Comparison of ENCODE assay signal across 8 mouse cellular contexts in genomic region chr4:21687783-21688702, GRCm38 (mm10). TPM values are rescaled to one million over a fixed set of nuclear protein-coding genes. Genes with fewer than 3 reads are reported as not detected.
DNase-seq lines count a peak whose midpoint lies in the region; ATAC-seq and TF ChIP-seq lines count a peak whose summit lies in the region.

No protein-coding gene starts in this region.

- 5% methylated on average over 51 of the region's 51 CpGs for WGBS in heart, adult 2 months
- 1% methylated on average over 44 of the region's 51 CpGs for WGBS in forebrain, embryonic 14.5 days
- WGBS in limb, embryonic 13.5 days = 2% methylated on average over 45 of the region's 51 CpGs
- WGBS in small intestine, adult 2 months = 6% methylated on average over 51 of the region's 51 CpGs

- DNase-seq in heart, adult 2 months = peak; percentile 12 to 47
- DNase-seq in heart, postnatal 36 days = no peak
- no peak for DNase-seq in ES-E14 (ENCODE audit: low read depth, low spot score)
- DNase-seq in forebrain, embryonic 14.5 days (ENCODE audit: low spot score) = peak; percentile 88
- DNase-seq in urinary bladder, postnatal 10 days (ENCODE audit: low spot score) = no peak
- no peak for DNase-seq in left cerebral cortex, adult 8-10 months (ENCODE audit: low spot score in 2 of 2)

- peak overlapping the region; percentile 54 for H3K4me3 ChIP-seq in heart, adult 2 months
- H3K4me3 ChIP-seq in ES-E14 (ENCODE audit: insufficient read depth in 1 of 2, low read depth in 1 of 2, low read length in 2 of 2, poor library complexity in 1 of 2, severe bottlenecking in 1 of 2) = peak overlapping the region; percentile 56 to 67; a peak in 3 of 4 replicates
- H3K4me3 ChIP-seq in forebrain, embryonic 14.5 days (ENCODE audit: low read depth, low read length) = peak overlapping the region; percentile 41
- H3K4me3 ChIP-seq in limb, embryonic 13.5 days = peak overlapping the region; percentile 49
- peak overlapping the region; percentile 65 for H3K4me3 ChIP-seq in small intestine, adult 2 months (ENCODE audit: low read depth, low read length)

- H3K9ac ChIP-seq in heart, adult 2 months (ENCODE audit: low read depth, low read length) = no peak overlapping the region
- H3K9ac ChIP-seq in ES-E14 (ENCODE audit: insufficient read depth, low read depth, low read length, poor library complexity, severe bottlenecking) = peak overlapping the region; percentile 18; the same call in 1 of the 2 replicates
- H3K9ac ChIP-seq in forebrain, embryonic 14.5 days (ENCODE audit: low read length) = peak overlapping the region; percentile 58
- H3K9ac ChIP-seq in limb, embryonic 13.5 days = peak overlapping the region; percentile 43

- H3K4me1 ChIP-seq in heart, adult 2 months (ENCODE audit: control insufficient read depth, insufficient read depth, low read length) = no peaks in the 10 kb centered on the region
- no peaks in the 10 kb centered on the region for H3K4me1 ChIP-seq in ES-E14 (ENCODE audit: control insufficient read depth in 2 of 2, insufficient read depth in 2 of 2, low read length in 2 of 2, poor library complexity in 1 of 2)
- peaks cover 8% of the 10 kb centered on the region; the same call in 1 of the 2 replicates for H3K4me1 ChIP-seq in forebrain, embryonic 14.5 days (ENCODE audit: control insufficient read depth, insufficient read depth, low read length)
- peaks cover 14% of the 10 kb centered on the region for H3K4me1 ChIP-seq in limb, embryonic 13.5 days
- H3K4me1 ChIP-seq in small intestine, adult 2 months (ENCODE audit: control insufficient read depth, insufficient read depth, insufficient read length, low read length) = peaks cover 6% of the 10 kb centered on the region

- no peak overlapping the region for H3K27ac ChIP-seq in heart, adult 2 months
- H3K27ac ChIP-seq in ES-E14 (ENCODE audit: insufficient read depth, low read depth, low read length, poor library complexity, severe bottlenecking) = no peak overlapping the region
- peak overlapping the region; percentile 77 for H3K27ac ChIP-seq in forebrain, embryonic 14.5 days (ENCODE audit: low read depth, low read length)
- no peak overlapping the region for H3K27ac ChIP-seq in limb, embryonic 13.5 days
- no peak overlapping the region for H3K27ac ChIP-seq in small intestine, adult 2 months (ENCODE audit: insufficient read depth, low read depth, low read length)

- H3K36me3 ChIP-seq in heart, adult 2 months (ENCODE audit: control insufficient read depth, insufficient read depth, low read length) = no peaks in the 10 kb centered on the region
- H3K36me3 ChIP-seq in ES-E14 (ENCODE audit: control insufficient read depth, insufficient read depth, low read length, poor library complexity, severe bottlenecking) = no peaks in the 10 kb centered on the region
- no peaks in the 10 kb centered on the region for H3K36me3 ChIP-seq in forebrain, embryonic 14.5 days (ENCODE audit: control insufficient read depth, insufficient read depth, low read length)
- no peaks in the 10 kb centered on the region for H3K36me3 ChIP-seq in limb, embryonic 13.5 days
- H3K36me3 ChIP-seq in small intestine, adult 2 months (ENCODE audit: control insufficient read depth, insufficient read depth, low read length) = no peaks in the 10 kb centered on the region

- H3K4me2 ChIP-seq in forebrain, embryonic 14.5 days (ENCODE audit: low read length) = peak overlapping the region; percentile 93
- peak overlapping the region; percentile 88 for H3K4me2 ChIP-seq in limb, embryonic 13.5 days (replicated peaks)

- peaks cover 31% of the 10 kb centered on the region for H3K27me3 ChIP-seq in heart, adult 2 months (ENCODE audit: control insufficient read depth, insufficient read depth, low read length)
- H3K27me3 ChIP-seq in forebrain, embryonic 14.5 days (replicated peaks; ENCODE audit: control insufficient read depth, insufficient read depth, low read length) = peaks cover 78% of the 10 kb centered on the region
- H3K27me3 ChIP-seq in limb, embryonic 13.5 days = peaks cover 100% of the 10 kb centered on the region
- peaks cover 66% of the 10 kb centered on the region for H3K27me3 ChIP-seq in small intestine, adult 2 months (ENCODE audit: control insufficient read depth, insufficient read depth, low read length)

- intact Hi-C loops in heart, adult 2 months (cut with DNase I) = no loop called here
- intact Hi-C loops in heart, postnatal 36 days (cut with DNase I) = loop anchor here (10.0 kb wide), 1 partner anchor 797 kb away; the partner anchor contains the start of gene Pou3f2

- TF ChIP-seq EP300 in heart, adult 2 months (IDR thresholded peaks at IDR 0.05; ENCODE audit: insufficient read depth, low read depth, low read length) = no peak

- no peaks in the 10 kb centered on the region for H3K9me3 ChIP-seq in ES-E14 (ENCODE audit: control insufficient read depth, insufficient read depth, low read depth, low read length)
- no peaks in the 10 kb centered on the region for H3K9me3 ChIP-seq in forebrain, embryonic 14.5 days (replicated peaks; ENCODE audit: control insufficient read depth, low read length)
- no peaks in the 10 kb centered on the region for H3K9me3 ChIP-seq in limb, embryonic 13.5 days

- TF ChIP-seq POLR2A in heart, adult 2 months (IDR thresholded peaks at IDR 0.05; ENCODE audit: insufficient read depth, low read depth, low read length) = no peak
- TF ChIP-seq POLR2A in small intestine, adult 2 months (IDR thresholded peaks at IDR 0.05; ENCODE audit: low read depth, low read length) = no peak

- no peak for TF ChIP-seq CTCF in heart, adult 2 months (IDR thresholded peaks at IDR 0.05)
- no peak for TF ChIP-seq CTCF in small intestine, adult 2 months (IDR thresholded peaks at IDR 0.05; ENCODE audit: extremely low read depth, insufficient read length, insufficient replicate concordance, low read depth, low read length)

- in situ Hi-C loops in ES-E14 (cut with MboI; ENCODE audit: low sequenced_read_pairs in 2 of 2, unreplicated experiment in 2 of 2) = loop anchor here in 1 of 2 experiments (10.0 kb wide), 1 partner anchor 807 kb away; no protein-coding TSS in a partner anchor

- H3K79me2 ChIP-seq in heart, adult 2 months (replicated peaks; ENCODE audit: control insufficient read depth, insufficient read depth, low read length) = no peaks in the 10 kb centered on the region

- ATAC-seq in forebrain, embryonic 14.5 days = peak; percentile 84
- ATAC-seq in limb, embryonic 13.5 days (ENCODE audit: low FRiP score, low read depth) = peak; percentile 68

TF ChIP-seq in ES-E14, 5 proteins besides CTCF, POLR2A, EP300 and RAD21:
- no peak for TF ChIP-seq ZNF384 (IDR thresholded peaks at IDR 0.05; ENCODE audit: low read depth, low read length)
- TF ChIP-seq ZC3H11A (IDR thresholded peaks at IDR 0.05; ENCODE audit: borderline replicate concordance, low read depth, low read length) = no peak
- TF ChIP-seq CHD2 (IDR thresholded peaks at IDR 0.05; ENCODE audit: low read depth, low read length) = no peak
- TF ChIP-seq HCFC1 (IDR thresholded peaks at IDR 0.05; ENCODE audit: borderline replicate concordance, insufficient read depth, low read length) = no peak
- no peak for TF ChIP-seq MAFK (IDR thresholded peaks at IDR 0.05; ENCODE audit: insufficient read depth, low read depth, low read length)

RNA-seq across cellular contexts. Expression of gene Prdm13, which starts 2.3 kb away (rescaled TPM):
- not detected for total RNA-seq in heart, adult 2 months (2021)
- not detected in 2 replicates for polyA plus RNA-seq in heart, adult 2 months (2012; rRNA removed)
- total RNA-seq in heart, postnatal 36 days (2021) = not detected
- total RNA-seq in ES-E14 (2012; rRNA removed) = 0.21 and 0.27 TPM in 2 replicates
- 0.22 and 0.44 TPM in 2 replicates for polyA plus RNA-seq in forebrain, embryonic 14.5 days (2014; fragmentation: Nextera tagmentation; extraction: Ambion mirVana)
- polyA plus RNA-seq in limb, embryonic 13.5 days (2015; fragmentation: Nextera tagmentation; extraction: Ambion mirVana) = not detected in 2 replicates
- 0.06 TPM in 1 of 2 replicates, not detected in the other for polyA plus RNA-seq in small intestine, adult 2 months (2012; rRNA removed)
- under 1 TPM in 1 of 4 experiments, not detected in 3; 0.15 TPM for total RNA-seq in left cerebral cortex, adult 8-10 months (2022)

RNA-seq across cellular contexts. Expression of gene Ccnc, which starts 39.5 kb away (rescaled TPM):
- 10 to 100 TPM in 1 of 2 experiments, 1 to 10 TPM in 1; 9.3 to 14.1 TPM for total RNA-seq in heart, adult 2 months (2021)
- 4.0 and 8.1 TPM in 2 replicates for polyA plus RNA-seq in heart, adult 2 months (2012; rRNA removed)
- 10 to 100 TPM; 12.5 to 12.6 TPM for total RNA-seq in heart, postnatal 36 days (2021)
- 26.7 and 34.2 TPM in 2 replicates for total RNA-seq in ES-E14 (2012; rRNA removed)
- 74.5 and 79.6 TPM in 2 replicates for polyA plus RNA-seq in forebrain, embryonic 14.5 days (2014; fragmentation: Nextera tagmentation; extraction: Ambion mirVana)
- polyA plus RNA-seq in limb, embryonic 13.5 days (2015; fragmentation: Nextera tagmentation; extraction: Ambion mirVana) = 41.0 and 45.0 TPM in 2 replicates
- 0.93 and 1.7 TPM in 2 replicates for polyA plus RNA-seq in small intestine, adult 2 months (2012; rRNA removed)
- total RNA-seq in left cerebral cortex, adult 8-10 months (2022) = 10 to 100 TPM; 31.8 to 37.5 (median 32.8) TPM

Comparison
In these comparisons a context has a peak if more than half of its experiments do, and no peak if none do; other contexts are left out.
1. DNase-seq: peak in heart, adult 2 months (2 of 2) and forebrain, embryonic 14.5 days (single experiment); none in heart, postnatal 36 days (0 of 2), ES-E14 (single experiment), urinary bladder, postnatal 10 days (single experiment) and left cerebral cortex, adult 8-10 months (0 of 2).
2. Peak in every context shown above with its lines, with median percentiles within 50 percentile points of each other: H3K4me3 ChIP-seq.